Mouse (Mus musculus) ZHBTc4 (cell line): ENCODE data around the gene Cldn13.
A peak's percentile ranks its signal among the peaks of the same experiment; 100 is the strongest.

Source experiments
- DNase-seq: peaks from one replicate; pipeline ENCODE4 v3.0.0-alpha.2; 2011; ENCODE audit warnings: low read depth, low spot score

Gene Cldn13

GRCm38 (mm10) chr5:134895291-134895690, 20.0 kb downstream of the Cldn13 start:
- DNase-seq = no peak

- DNase-seq = peak; percentile 46
Observed at GRCm38 (mm10) chr5:134892717-134893116, 22.6 kb downstream of the Cldn13 start.

- no peak for DNase-seq
Observed at GRCm38 (mm10) chr5:134891552-134891951, 23.8 kb downstream of the Cldn13 start.

GRCm38 (mm10) chr5:134890601-134891054, 24.7 kb downstream of the Cldn13 start:
- DNase-seq = no peak

GRCm38 (mm10) chr5:134888505-134888904, 26.8 kb downstream of the Cldn13 start:
- DNase-seq = no peak

- peak; percentile 35 for DNase-seq
Observed at GRCm38 (mm10) chr5:134887447-134888335, 27.6 kb downstream of the Cldn13 start.

GRCm38 (mm10) chr5:134883077-134883476, 32.2 kb downstream of the Cldn13 start:
- no peak for DNase-seq

- DNase-seq = no peak
Observed at GRCm38 (mm10) chr5:134876801-134877200, 38.5 kb downstream of the Cldn13 start.

- no peak for DNase-seq
Observed at GRCm38 (mm10) chr5:134875245-134875644, 40.1 kb downstream of the Cldn13 start.

- no peak for DNase-seq
Observed at GRCm38 (mm10) chr5:134873956-134874879, 41.1 kb downstream of the Cldn13 start.

- DNase-seq = no peak
Observed at GRCm38 (mm10) chr5:134873034-134873433, 42.3 kb downstream of the Cldn13 start.

- no peak for DNase-seq
Observed at GRCm38 (mm10) chr5:134872597-134872996, 42.7 kb downstream of the Cldn13 start.

GRCm38 (mm10) chr5:134868506-134868905, 46.8 kb downstream of the Cldn13 start:
- DNase-seq = no peak

- no peak for DNase-seq
Observed at GRCm38 (mm10) chr5:134867320-134868144, 47.8 kb downstream of the Cldn13 start.

GRCm38 (mm10) chr5:134865158-134865557, 50.2 kb downstream of the Cldn13 start:
- no peak for DNase-seq
